Mouse (Mus musculus) leukemia stem cell, adult 10-12 weeks (primary cell): Measurements from ENCODE around the gene Mrm3. TPM values are rescaled to one million over a fixed set of nuclear protein-coding genes. Genes with fewer than 3 reads are reported as not detected.

ENCODE experiments used
- polyA plus RNA-seq: library from polyadenylated mRNA; stranded (reverse); fragments of >175 nt; gene quantifications from 2 replicates; pipeline ENCODE4 v1.2.3, GENCODE M21; 2012; ENCODE audit warnings: low replicate concordance

Mrm3 gene
- 9.7 and 11.2 TPM in 2 replicates for polyA plus RNA-seq

DNA sequence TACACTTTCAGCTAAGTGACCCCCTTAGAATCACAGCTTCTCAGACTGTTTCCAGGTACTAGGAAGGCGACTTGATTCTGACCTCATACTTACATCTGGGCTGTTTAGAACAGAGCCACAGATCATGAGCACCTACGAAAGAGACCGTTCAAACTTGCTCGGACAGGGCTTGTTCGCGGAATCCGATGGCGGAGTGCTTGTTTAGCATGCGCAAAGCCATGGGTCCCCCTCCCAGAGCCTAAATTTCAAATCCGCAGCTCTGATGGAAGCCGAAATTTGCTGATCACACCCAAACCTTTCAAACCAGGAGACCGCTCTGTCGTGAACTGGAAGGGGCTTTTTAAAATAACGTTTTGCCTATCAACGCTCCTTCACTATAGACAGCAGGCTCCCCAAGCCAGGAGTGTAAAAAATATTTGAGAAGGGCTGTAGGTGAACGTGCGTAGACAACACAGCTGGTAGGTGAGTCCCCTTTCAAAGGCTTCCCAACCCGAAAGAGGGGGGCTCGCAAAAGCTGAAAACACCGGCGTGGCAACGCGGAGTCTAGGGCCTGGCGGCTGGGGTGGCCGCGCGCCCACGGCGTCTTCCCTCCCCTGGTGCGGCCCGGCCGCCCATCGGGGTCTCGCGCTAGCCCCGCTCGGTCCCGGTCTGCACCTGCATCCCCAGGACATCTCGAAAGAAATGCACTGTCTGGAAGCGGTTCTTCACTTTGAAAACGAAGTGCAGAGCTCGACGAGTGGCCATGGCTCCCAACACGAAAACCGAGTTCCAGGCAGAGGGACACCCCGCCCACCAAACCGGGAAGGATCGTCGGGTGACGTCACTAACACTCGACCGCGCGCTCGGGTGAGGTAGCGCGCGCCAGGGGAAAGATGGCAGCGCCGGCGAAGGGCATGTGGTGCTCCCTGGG, at the start of gene Mrm3, which contains the start of gene Glod4:
Gene Mrm3 (plus strand): TSS at position 815 of the 910 bp plus-strand sequence.
Gene Glod4 (minus strand): TSS at position 825 of the 910 bp plus-strand sequence.

DNA sequence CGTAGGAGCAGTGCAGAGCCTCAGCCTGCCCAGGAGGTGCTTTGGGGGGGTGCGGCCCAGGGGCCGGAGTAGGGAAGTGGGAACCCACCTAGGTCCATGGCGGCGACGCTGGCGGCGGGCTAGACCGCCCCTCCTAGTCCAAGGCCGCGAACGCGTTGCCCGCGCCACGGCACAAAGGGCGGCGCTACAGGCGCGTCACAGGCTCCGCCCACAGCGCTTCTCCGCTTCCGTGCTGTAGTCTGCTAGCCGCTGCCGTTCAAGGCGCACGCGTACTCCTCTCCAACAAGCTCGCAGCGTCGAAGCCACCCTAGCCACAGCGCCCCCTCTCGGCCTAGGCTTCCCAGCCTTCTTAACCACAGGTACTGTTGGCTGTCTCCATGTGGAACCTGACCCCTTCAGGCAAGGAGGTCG, 26.1 kb upstream of the Mrm3 start, which contains the start of the genes Dbil5 and Gemin4:
Gene Dbil5 (plus strand): TSS at position 219 of the 411 bp plus-strand sequence.
Gene Gemin4 (minus strand): TSS at position 275 of the 411 bp plus-strand sequence.

Other genes starting within 250 kb of the Mrm3 start
- gene 1700016K19Rik, start 243.8 kb upstream of the Mrm3 start, polyA plus RNA-seq = not detected in 2 replicates
- 4.4 and 5.5 TPM in 2 replicates for gene Rflnb, start 215.9 kb upstream of the Mrm3 start, polyA plus RNA-seq
- 8.7 and 17.2 TPM in 2 replicates for gene Vps53, start 64.1 kb upstream of the Mrm3 start, polyA plus RNA-seq
- 1.1 and 1.4 TPM in 2 replicates for gene Fam57a, start 64.0 kb upstream of the Mrm3 start, polyA plus RNA-seq
- gene Dbil5, start 26.1 kb upstream of the Mrm3 start, polyA plus RNA-seq = 0.82 TPM in 1 of 2 replicates, not detected in the other
- gene Gemin4, start 26.1 kb upstream of the Mrm3 start, polyA plus RNA-seq = 1.4 and 4.3 TPM in 2 replicates
- 0.62 and 1.1 TPM in 2 replicates for gene Glod4, start within 50 bp of the Mrm3 start, polyA plus RNA-seq
- gene Nxn, start 155.4 kb downstream of the Mrm3 start, polyA plus RNA-seq = 2.5 and 4.4 TPM in 2 replicates
- gene Timm22, start 163.2 kb downstream of the Mrm3 start, polyA plus RNA-seq = 7.1 and 13.8 TPM in 2 replicates